Mouse (Mus musculus) gastrocnemius, postnatal 25 days (tissue): ENCODE data around the gene Hoxa13. TPM values are rescaled to one million over a fixed set of nuclear protein-coding genes. Genes with fewer than 3 reads are reported as not detected.
A peak's percentile ranks its signal among the peaks of the same experiment; 100 is the strongest.

ENCODE experiments used
- DNase-seq: peaks from one replicate; pipeline ENCODE4 v3.0.0; 2022
- long read RNA-seq, 2 experiments: library from polyadenylated mRNA; stranded (forward); transcript quantifications; one replicate each; pipeline ENCODE4 v2.0.0; 2021
- total RNA-seq, 2 experiments: library from RNA; stranded (reverse); gene quantifications; 1 replicate in 1 of 2; 2 replicates in 1 of 2; pipeline ENCODE4 v1.2.3; 2021

Gene Hoxa13
- total RNA-seq = 1 to 10 TPM in 1 of 2 experiments, under 1 TPM in 1; 0.48 to 2.1 TPM
- long read RNA-seq, experiment 1 = 0 reads
- long read RNA-seq, experiment 2 = 0 reads

DNA sequence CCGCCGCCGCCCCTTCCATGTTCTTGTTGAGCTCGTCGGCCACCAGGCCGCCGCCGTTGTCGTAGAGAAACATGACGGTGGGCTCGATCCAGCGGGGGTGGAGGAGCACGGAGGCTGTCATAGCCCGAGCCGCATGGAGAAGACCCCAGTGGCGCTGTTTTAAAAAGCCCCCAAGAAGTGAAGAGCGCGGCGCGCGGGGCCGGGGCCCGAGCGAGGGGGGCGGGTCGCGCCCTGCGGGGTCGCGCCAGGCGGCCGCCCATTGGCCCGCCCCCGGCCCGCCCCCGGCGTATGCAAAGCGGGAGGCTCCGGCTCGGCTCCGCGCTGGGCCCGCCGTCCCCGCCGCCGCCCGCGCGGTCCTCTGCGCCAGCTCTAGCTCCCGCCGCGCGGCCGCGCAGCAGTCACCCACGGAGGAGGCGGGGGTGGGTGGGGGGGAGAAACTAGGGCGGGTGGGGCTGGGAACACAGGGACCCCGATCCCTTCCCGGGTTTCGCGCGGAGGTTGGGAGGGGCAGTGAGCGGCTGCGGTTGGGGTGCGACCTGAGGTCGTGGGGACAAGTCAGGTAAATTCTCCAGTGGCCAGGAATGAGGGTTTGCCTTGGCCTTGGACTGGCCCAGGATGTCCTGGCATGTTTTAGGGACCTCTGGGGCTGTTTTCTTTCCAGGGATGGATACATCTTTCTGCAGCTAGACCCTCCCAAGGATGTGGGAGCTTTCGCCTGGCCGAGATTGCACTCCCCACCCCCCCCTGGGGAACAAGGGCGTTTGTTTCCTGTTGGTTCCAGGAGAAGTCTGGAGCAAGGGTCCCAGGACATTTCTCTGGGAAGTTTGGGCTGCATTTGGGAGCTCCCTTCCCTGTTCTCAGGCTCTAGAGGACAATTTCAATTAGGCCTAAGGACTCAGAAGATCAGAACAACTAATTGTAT is at the start of gene Hoxa13:
TSS of gene Hoxa13 (minus strand) at position 227 of the 922 bp plus-strand sequence.
- DNase-seq = no peak

DNA sequence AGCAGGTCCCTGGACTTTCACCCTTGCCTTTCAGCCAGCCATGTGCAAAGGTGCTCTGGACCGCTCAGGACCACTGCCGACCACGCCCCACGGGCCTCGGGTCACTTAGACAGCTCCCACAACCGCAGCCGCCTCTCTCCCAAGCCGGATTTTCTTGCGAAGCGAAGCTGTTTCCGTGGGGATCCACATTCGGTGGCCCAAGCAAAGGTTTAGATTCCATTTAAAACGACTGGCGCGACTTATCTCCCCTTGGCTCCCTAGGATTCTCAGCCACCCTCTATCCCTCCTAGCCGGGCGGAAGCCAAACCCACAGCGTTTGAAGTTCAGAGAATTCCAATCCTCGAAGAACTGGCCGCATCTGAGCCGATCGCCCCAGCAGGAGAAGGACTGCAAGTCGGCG is 49.7 kb upstream of the Hoxa13 start:
- DNase-seq = no peak

DNA sequence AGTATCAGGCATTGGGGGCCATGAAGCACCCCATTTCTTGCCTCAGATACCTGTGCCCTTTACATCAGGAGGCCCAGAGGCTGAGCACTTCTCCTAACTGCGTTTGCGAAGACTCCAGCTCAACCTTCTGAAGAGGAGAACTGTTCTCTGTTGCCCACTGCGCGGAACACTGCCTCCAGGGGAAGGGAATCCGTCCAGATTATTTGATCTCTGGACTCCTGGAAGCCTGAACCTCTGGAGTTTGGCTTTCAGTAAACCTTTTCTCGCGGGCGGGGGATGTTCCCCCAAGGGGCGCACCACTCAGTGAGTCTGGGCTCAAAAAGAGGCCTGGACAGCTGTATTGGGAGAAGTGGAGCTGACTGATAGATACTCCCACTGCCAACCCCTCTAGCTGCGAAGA is 49.1 kb upstream of the Hoxa13 start:
- no peak for DNase-seq

DNA sequence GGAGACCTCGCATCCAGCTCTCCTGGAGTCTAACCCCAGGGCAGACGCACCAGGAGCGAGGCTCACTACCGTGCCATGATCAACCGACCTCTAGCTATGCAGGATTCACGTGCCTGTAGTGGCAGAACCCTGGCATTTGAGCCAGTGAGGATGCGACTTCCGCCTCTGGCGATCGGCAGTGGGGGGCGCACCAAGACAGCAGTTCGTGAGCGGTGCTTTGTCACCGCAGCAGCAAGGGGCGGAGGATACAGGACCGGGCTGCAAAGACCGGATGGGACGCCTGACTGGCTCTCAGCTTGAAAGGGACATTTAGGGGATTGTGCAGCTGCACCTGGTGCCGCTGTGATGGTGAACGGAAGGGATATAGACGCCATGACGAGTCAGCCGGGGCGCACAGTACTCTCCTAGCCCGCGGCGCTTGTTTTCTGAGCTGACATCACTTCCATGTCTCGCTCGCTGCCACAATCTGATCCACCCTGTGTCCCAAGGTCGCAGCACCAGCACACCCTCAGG is 45.3 kb upstream of the Hoxa13 start:
- peak; percentile 59 for DNase-seq

DNA sequence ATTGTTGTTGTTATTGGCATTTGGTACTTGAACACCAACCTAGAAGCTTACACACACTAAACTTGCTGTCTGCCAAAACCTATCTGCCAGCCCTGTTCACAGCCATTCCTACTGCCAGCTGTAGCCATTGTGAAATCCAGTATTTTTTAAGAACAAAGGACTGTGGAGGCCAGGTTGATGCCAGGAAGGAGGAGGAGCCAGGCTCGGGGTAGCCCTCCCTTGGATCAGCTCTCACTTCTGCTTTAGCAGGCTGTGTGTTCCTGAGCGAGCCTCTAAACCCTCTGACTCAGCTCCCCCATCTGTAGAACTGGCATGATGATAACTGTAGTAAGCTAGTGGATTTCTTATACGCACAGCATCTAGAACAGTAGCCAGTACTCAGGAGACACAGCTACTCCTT is 42.7 kb upstream of the Hoxa13 start:
- DNase-seq = no peak

DNA sequence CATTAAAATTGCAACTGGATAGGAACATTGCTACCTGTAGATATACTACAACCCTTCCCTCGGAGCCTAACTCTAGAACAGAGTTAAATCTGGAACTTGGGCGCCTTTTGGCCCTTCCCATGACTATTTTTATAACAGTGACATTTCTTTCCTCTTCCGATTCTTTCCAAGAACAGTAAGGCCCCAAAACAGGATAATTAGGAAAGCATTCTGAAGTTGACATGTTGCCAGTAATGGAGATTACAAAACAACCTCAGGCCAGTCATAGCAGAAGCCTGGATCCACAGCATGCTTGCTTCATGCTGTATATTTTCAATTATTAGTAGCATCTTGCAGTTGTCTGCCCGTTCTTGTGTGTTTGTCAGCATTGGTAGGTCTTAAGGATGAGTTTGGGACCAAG is 40.1 kb upstream of the Hoxa13 start:
- DNase-seq = no peak

DNA sequence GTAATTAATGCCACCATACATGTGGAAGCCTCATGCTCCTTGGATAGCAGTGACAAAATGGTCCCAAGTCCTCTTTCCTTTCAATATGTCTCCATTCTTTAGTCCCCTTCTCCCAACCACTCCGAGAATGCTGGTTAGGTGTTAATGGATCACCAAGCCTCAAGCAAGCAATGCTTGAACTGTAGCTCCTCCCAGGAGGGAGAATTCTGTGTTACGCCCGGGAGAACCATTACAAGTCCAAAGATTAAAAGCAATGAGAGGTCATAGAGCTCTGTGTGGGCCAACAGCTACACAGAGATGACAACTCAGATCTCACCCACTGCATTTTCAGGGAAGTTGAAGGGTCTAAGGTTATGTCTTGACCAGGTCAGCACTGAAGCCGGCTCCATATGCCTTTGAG is 37.8 kb upstream of the Hoxa13 start:
- DNase-seq = no peak

DNA sequence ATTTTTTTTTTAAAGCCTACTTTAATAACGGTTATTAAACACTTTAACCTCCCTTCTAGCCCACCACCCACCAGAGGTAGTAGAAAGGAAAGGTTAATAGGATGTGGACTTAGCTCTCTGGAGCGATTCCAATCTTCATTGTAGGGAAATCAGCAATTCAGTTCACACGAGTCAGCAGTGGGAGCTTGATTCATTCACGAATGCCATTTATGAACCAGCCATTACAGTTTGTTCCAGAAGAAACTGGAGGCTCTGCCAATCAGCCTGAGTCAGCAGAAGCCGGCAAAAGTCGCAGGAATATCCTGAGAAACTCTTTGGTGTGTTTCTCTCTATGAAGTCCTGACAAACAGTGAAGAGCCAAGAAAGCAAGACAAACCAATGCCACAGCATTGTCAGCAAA is 33.9 kb upstream of the Hoxa13 start:
- DNase-seq = no peak

DNA sequence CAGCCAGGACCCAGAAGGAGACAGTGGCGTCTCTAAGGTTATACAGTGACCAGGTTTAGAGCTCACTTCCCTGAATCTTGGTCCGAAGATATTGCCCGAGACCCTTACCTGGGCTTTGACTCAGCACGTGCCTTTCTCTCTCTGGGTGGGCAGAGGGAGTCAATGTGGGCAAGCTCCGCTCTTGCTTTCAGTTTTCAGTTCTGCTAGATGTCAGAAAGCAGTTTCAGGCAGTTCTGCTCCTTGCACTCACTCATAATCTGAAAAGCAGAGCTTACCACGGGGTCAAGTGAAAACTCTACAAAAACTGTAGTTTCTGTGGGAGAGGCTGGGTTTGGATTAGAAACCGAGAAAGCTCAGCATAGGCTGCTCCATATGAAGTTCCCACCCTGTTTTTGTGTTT is 31.6 kb upstream of the Hoxa13 start:
- DNase-seq = no peak

DNA sequence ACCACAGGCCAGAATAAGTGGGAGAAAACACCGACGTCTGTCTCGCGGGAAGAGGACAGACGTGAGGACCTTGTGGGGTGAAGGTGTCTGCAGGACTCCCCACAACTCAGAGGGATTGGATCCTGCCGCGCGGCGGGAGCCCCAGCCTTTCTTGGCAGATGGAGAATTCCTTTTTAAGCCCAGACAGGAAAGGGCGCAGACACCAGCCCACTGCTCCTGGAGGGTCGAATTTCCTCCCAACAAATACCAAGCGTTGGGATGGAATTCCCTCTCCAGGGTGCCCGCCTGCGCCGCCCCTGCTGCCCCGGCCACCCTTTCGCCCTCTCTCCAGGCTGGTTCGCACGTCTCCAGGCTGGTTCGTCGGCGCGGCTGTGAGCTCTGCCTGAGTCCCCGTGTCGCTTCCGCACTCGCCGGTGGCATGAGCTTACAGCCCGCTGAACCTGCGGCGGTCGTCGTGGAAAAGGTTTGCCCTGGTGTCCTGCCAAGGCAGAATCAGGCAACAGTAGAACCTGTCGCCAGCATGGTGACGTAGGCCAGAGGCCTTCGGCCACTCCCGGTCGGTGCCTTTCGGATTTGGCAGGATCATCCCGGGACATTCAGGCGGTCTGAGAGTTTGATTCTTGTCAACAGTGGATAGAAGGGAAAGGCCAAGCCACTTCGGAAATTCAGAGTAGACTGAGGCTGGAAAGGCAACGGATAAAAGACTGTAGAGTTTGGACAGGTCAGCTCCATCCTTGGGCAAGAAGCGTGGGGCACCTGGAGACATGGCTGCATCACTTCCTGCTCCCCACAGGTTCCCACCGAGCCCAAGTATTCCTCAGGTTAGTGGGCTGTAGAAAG is 30.6 kb upstream of the Hoxa13 start:
- DNase-seq = no peak

DNA sequence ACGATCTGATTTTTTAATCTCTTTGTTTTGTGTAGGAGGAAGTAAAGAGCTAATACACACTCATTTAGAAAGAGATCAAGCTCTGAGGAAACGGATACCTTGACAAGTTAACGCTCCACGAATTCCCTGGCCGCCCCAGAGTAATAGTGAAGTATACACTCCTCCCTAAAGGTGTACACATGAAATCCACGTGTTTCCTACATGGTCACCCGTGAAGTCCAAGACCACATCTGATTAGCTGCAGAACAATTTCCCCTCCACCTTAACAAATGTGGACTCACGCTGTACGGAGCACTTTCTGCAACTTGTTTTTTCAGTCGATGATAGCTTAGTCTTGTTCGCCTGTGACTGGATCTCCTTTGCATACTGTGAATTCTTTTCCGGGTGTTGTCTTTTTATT is 29.5 kb upstream of the Hoxa13 start:
- DNase-seq = no peak

DNA sequence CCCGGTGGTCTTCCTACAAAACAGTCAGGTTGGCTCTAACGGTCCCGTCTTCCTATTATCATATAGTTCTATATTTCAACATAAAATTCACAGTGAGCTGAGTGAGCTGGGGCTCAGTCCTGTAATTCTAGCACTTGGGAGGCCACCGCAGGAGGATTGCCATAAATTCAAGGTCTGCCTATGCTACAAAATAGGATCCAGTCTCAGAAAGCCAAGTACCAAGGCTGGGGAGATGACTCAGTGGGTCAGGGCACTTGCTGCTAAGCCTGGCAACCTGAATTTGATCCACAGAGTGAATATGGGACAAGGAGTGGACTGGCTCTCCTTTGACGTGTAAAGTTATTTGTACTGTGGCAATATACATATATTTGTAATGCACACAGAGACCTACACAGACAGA is 23.2 kb upstream of the Hoxa13 start:
- DNase-seq = no peak

DNA sequence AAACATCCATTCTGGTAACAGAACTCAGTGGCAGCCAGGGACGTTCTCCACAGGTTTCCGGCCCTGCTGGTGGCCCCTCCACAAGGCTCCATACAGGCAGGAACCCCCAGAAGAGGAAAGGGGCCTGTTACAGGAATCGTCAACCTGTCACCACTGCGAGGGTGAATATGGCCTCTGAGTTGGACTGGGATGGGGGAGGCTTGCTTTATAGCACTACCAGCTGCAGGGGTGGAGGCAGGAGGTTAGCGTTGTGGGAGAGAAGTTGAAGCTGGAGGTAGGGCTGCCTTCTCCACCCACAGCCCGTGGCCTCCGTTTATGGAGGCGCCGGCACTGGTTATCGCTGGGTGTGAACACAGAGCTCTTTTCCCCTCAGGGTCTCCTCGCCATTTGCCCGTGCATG is 20.4 kb upstream of the Hoxa13 start:
- DNase-seq = no peak

DNA sequence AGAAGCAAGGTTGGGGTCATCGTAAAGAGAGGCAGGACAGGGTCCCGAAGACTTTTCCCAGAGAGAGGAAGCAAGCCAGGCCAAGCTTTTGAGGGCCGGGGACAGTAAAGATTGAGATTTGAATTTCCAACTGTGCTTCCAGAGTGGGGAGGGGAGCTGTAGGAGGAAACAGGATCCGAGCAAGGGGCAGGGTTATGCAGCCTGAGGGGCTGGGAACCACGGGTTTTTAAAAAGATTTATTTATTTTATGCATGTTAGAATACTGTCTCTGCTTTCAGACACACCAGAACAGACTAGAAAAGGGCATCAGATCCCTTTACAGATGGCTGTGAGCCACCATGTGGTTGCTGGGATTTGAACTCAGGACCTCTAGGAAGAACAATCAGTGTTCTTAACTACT is 16.2 kb upstream of the Hoxa13 start:
- DNase-seq = no peak

DNA sequence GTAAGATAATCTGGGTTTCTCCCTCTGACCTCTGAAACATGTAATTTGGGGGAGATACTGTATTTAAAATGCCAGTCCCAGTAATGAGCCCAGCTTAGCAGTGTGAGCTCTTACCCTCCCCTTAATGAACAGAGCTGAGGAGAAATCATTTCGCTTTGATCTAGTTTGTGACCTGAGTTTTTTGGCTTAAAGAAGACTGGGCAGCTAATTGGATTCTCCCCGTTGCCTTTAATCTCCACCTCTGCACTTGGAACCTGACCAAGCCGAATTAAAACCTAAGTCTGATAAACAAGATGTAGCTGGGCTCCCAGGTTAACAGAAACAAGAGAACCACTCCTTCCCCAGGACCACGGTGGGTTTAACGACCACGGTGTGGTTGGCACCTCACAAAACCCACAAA is 15.7 kb upstream of the Hoxa13 start:
- no peak for DNase-seq

DNA sequence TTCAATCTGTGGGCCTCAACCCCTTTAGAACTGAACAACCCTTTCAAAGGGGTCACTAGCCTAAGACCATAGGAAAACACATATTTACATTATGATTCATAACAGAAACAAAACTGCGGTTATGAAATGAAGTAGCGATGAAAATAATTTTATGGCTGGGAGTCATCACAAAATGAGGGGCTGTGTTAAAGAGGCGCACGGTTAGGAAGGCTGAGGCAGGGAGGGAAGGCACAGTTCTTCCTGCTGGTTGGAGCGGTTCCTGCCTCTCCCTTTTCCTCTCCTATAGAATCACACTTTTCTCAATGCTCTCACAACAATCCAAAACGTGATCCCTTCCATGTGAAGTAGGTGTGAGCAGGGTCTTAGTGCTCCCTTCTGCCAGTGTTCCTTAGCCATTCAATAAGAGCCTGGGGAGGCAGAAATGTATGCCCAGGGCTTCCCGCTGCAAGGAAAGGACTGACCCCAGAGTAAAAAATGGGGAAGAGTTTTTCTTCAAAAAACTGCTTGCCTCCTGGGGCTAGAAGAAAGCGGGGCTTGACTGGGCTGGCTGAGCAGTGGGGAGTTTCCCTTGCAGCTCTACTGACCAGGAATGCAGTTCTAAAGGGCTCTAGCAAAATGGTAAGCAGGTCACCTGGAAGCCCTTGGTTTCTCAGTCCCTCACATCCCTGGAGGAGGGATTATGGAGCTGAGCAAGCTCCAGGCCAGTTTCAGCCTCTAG is 15.0 kb upstream of the Hoxa13 start:
- no peak for DNase-seq

DNA sequence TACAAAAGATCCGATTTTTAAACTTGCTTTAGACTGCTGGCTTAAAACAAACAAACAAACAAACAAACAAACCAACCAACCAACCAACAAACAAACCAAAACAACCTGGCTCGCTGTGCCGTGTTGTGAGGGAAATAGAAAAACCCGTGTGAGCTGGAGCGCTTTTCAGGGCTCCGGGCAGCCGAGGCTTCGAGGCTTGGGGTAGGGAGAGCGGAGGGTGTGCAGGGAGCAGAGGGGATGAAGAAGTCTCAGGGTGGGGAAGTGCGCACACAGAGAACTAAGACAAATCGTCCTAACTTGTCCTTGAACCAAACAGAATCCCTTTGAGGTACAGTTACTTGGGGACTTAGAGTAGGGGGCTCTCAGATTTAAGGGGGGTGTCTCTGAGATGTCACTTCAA is 13.9 kb upstream of the Hoxa13 start:
- DNase-seq = no peak

DNA sequence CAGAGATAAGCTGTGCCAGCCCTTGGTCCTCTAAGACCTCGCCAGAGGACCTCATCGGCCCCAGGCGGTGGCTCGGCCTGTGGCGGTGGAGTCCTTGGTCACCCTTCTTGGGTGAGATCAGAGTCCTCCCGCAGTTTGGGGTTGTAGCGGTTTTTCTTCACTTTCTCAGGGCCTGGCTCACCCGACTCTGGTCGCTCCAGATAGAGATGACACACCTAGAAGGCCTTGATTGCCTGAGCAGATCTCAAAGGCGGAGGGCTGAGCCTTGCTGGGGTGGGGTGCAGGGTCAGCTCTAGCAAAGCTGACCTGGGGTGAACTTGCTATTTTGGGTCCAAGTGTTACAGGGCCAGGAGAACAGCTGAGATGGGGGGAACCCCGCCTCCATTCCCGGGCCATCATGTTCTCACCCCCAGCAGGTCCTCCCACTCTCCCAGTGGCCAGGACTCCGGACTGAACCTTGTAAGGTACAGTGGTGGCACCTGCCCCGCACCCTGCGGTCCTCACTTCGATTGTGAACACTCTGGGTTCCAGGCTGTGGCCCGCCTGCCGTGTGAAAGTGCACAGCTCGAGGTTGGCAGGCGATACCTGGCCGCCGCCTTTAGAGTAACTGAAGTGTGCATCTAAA is 13.1 kb upstream of the Hoxa13 start:
- no peak for DNase-seq

DNA sequence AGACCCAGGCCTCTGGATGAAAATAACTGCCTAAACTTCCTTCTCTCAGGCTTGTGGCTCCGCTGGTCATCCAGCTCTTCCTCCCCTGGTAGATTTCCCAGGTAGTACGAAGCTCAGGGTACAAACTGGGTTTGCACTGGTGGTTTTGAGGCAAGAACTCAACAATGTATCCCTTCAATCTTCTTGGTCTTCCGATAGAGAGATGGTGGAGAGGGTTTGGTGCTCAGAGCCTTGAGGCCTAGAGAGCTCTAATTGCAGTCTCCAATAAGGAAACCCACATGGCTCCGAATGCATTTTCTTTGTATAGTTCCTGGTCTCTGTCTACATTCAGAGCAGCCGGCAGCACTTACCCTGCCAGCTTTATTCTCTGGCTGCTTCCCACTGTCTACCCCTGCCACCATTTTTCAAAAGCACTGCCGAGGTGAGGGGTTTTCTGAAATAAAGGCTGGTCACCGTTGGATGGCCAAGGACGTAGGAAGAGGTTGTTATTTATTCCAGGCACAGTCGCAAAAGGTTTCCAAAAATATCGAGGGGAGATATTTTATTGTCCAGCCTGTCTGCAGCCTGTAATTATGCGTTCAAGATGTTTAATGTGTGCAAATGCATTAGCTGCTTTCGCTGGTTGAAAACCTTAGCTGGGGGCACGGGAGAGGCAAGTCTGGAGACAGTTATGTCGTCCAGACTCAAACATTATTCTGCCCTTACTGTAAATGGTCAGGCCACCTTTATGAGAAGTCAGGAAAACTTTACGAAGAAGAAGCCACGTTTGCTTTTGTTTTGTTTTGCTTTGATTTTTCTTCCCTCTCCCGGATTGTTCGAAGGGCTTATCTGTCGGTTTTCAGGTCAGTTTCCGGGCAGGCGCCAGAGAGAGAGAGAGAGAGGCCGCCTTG is 12.3 kb upstream of the Hoxa13 start:
- DNase-seq = no peak
